Mouse (Mus musculus): ENCODE measurements around the gene Pex16.

Pex16 gene

GRCm38 (mm10) chr2:92370375-92370774 lies 4.1 kb upstream of the Pex16 start:
- DNase-seq (ENCODE audit: low read depth, low spot score), result no peak

- DNase-seq (ENCODE audit: low read depth, low spot score), result no peak
Measured at GRCm38 (mm10) chr2:92370821-92371805, 3.4 kb upstream of the Pex16 start.

DNA sequence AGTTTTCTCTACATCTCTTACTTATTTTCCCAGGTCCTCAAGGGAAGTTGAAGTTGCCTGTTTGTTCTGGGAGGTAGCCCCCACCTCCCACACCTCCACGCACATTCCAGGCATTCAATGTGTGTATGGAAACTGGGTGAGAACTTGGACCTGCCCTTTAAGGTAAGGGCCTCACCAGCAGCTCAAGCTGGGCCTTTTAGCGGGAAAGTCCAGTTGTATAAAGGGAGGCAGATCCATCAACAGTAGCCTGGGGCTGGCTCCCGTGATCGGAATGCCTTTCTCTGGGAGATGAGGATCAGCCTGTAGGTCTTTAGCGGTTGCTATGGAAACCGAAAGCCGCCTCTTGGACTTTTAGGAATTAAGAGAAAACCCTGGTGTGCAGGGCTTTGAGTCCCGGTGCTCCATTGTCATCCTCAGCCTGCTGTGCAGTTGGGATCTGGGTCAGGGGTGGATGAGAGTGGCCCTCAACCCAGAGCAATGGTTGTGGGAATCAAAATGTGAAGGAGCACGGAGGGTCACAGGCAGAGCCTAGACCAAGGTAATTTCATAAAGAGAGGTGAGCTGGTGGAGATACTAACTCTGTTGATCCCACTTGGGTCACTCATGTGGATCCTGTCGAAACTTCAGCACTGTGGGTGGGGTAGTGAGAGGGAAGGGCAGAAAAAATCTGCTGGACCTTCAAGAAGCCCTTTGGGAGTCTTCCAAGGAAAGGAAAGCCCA lies 2.3 kb upstream of the Pex16 start:
- DNase-seq (ENCODE audit: low read depth, low spot score), result no peak

DNA sequence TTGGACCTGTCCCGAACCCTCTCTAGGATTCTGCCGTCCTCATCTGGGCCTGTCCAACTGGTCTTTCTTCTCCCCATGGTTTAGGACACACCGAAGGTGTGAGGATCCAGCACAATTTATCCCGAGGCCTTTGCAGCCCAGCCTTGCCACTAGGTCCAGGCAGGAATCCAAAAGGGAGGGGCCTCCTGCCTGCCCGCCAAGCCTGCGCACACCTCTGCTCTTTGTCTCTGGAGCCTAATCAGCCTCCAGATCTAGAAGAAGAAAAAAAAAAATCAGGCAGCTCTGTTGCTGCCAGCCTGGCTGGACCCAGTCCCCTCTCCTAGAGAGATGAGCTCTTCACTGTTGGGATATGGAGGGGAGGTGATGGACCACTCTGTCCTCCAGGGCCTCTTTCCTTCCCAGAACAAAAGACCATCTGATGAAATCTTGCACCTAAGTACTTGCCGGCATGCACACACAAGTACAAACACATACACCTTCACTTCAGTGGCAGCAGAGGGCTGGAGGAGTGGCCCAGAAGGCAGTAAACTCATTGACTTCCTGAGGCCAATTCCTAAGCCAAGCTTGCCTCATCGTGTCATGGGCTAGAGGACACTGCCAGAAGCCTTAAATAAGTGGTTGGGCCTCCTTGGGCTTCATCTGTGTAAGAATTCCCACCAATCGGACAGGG lies 1.6 kb upstream of the Pex16 start:
- DNase-seq (ENCODE audit: low read depth, low spot score), result no peak

GRCm38 (mm10) chr2:92373437-92373813 lies 1.1 kb upstream of the Pex16 start:
- no peak for DNase-seq (ENCODE audit: low read depth, low spot score)

- peak; percentile 99 for DNase-seq (ENCODE audit: low read depth, low spot score)
Measured at GRCm38 (mm10) chr2:92375099-92375623, 685 bp downstream of the Pex16 start.

GRCm38 (mm10) chr2:92375788-92376187 lies 1.3 kb downstream of the Pex16 start:
- DNase-seq (ENCODE audit: low read depth, low spot score), result no peak

DNA sequence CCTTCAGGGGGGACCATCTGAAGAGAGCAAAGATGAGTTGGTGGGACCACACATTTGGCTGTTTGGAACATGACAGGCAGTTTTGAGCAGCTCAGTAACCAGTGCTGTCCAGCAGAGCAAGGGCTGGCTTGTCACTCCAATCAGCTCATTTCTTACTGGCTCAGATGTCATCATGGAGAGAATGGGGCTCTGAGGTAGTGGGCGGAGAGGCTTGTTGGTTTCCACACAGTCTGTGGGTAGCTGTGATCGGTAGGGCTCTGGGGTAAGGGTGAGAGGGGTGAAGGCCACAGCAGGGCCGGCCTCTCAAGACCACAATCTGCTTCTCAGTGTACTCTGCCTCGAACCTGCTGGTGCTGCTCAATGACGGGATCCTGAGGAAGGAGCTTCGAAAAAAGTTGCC lies 1.8 kb downstream of the Pex16 start:
- DNase-seq (ENCODE audit: low read depth, low spot score), result no peak

DNA sequence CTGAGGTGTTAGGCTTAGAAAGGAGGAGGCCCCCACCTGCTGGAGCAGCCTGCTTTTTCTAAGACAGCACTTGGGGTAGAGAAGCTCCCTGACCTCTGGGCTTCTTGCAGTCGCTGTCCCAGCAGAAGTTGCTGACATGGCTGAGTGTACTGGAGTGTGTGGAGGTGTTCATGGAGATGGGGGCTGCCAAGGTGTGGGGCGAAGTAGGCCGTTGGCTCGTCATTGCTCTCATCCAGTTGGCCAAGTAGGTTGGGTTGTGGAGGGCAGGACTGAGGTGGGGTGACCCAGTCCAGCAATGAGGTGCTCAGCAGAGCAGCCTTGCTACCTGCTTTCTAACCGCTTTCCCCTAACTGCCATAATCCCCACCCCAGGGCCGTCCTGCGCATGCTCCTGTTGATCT lies 2.8 kb downstream of the Pex16 start:
- no peak for DNase-seq (ENCODE audit: low read depth, low spot score)

GRCm38 (mm10) chr2:92379783-92380494 lies 5.5 kb downstream of the Pex16 start:
- no peak for DNase-seq (ENCODE audit: low read depth, low spot score)

- DNase-seq (ENCODE audit: low read depth, low spot score), result no peak
Measured at GRCm38 (mm10) chr2:92380495-92381050, 6.1 kb downstream of the Pex16 start.

DNA sequence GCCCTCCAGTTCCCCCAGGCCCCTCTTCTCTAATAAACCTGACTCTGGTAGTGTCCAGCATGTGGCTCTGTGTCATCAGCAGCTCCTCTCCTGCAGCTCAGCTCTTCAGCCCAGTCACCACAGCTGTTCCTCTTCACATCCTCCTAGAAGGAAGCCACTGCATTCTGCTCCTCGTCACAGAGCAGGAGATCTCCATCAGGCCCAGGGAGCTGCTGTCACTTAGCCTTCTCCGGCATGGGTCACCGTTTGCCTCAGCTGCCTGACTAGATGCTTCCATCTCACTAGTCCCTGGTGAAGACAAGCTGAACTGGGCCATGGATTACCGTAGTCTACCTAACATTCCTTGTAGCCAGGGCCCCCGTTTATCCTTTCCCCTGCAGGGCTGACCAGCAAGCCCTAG lies 6.7 kb downstream of the Pex16 start:
- no peak for DNase-seq (ENCODE audit: low read depth, low spot score)

DNA sequence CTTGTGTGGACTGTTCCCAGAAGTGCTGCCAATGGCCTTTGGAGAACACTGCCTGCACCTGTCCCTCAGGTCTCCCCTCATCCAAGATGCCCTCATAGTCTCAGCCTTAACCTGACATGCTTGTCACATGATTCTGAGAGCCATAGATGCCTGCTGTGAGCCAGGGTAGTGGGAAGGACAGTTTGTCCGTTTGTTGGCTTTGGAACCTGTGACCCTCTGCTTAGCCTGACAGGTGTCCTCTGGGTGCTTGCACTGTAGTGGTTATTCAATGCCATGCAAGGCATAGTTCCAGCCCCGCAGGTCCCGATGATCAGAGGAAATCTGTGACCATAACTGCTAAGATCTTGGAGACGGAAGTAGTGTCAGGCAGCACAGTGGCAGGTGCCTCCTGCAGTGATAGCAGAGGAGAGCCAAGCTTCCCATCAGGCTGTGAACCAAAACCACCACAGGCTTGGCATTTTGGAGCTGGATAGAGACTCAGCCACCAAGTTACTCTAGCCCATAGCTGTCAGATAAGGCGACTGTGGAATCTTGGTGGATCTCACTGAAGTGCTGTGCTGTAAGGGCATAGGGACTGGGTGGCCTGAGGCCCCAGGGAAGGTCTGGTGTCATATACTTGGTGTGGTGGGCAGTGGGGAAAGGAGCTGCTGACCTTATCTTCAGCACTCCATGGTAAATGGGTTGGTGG lies 7.6 kb downstream of the Pex16 start, which contains the start of gene 1700029I15Rik:
Gene 1700029I15Rik (plus strand): TSS at position 638 of the 688 bp plus-strand sequence.
- peak; percentile 76 for DNase-seq (ENCODE audit: low read depth, low spot score)

DNA sequence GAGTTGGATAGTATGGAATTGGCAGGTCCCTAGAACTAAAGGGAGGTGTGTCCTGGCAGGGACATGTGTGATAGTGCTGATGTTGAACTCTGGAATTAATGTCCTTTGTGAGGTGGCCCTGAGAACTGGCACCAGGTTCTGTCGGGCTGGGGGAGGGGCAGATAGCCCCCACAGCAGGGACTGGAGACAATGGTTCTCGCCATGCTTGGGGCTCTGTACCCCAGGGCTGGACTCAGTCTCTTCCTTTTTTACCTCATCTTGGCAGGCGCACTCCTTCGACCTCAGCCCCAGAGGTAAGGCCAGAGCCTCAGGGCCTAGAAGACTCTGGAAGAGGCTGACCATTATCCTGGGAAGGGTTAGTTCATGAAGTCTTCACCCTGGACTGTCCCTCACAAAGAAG lies 8.3 kb downstream of the Pex16 start:
- DNase-seq (ENCODE audit: low read depth, low spot score), result no peak

- DNase-seq (ENCODE audit: low read depth, low spot score), result no peak
Measured at GRCm38 (mm10) chr2:92384101-92384500, 9.6 kb downstream of the Pex16 start.

DNA sequence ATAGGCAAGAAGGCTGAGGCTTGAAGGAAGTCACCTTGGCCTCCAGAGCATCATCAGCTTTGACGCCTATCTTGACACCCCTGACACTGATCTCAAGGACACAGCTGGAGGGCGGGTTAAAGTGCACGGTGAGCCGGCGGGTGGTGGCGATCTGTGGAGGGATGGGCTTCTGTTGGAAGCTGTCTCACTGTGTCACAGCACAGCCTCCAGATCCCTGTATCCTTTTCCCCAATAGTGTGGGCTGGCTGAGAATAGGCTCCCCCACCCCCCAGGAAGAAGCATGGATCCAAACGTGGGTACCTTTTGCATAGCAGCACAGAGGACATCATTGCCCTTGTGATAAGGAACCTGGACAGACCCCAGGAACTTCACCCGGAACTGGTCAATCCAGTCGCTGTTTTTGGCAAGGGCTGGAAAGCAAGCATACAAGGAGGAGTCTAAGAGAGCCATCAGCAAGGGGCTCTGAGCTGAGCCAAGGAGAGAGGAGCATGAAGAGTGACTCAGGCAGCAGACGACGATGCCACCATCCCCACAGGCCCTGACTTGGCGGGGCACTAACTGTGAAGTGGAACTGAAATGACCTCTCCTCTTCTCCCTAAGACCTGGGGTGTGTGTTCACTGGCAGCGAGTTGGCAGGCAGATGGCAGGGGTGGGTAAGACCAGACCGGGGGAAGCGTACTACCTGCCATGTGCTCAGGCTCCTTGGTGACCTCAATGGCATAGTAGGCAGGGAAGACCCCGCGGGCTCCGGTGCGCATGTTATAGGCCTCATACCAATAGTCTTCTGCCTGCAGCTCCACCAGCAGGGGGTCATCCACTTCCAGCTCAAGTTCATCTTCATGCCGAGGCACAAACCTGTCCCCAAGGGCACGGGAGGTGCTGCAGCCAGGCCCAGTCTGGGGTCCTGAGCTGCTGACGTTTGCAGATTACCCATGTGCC lies 10.9 kb downstream of the Pex16 start:
- peak; percentile 67 for DNase-seq (ENCODE audit: low read depth, low spot score)

DNA sequence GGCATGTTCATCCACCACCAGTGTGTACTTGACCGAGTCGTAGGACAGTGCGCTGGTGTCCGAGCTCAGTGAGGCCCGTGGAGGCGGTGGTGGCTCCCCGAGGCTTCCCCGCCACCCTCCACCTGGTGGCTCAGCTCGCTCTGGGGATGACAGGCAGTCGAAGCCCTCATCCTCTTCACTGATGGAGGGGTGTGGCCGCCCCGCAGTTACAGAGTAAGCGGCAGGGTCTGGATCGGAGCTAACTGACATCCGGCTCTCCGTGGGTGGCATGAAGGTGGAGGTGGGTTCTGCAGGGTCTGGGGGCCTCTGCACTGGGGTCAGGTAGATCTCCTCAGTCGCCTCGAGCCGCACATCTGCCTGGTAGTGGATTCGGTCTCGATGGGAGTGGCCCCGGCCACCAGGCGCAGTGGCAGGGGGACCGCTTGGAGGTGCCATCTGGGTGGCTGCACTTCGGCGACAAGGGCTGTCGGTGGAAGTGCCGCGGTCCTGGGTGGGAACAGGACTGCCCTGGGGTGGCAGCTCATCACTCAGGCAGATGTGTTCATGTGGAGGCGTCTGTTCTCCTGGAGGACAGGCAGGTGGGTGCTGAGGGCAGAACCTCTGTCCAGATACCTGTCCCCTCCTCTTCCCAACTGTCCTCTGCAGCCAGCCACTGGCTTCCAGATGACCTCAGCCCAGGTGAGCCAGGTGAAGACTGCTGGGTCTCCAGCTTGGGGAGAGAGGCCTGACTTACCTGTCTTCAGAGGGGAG lies 12.5 kb downstream of the Pex16 start:
- no peak for DNase-seq (ENCODE audit: low read depth, low spot score)

DNA sequence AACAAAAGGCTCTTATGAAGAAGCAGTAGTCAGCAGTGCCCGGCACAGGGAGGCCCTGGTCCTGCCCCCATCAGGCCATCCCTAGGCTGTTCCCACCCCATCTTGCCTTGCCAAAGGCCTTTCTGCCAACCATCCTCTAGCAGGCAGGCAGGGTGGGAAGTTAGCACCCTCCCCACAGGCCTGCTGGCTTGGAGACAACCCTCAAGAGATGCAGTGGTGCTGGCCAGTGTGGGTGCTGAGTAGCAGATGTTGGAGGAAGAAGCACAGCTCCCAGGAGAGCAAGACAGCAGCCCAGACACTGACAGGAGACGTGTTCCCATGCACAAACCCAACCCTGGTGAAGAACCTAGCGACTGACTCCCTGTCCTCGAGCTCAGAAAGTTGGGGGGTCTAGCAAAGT lies 13.2 kb downstream of the Pex16 start:
- peak; percentile 95 for DNase-seq (ENCODE audit: low read depth, low spot score)
